Mouse (Mus musculus): ENCODE data around the gene Add1.

DNA sequence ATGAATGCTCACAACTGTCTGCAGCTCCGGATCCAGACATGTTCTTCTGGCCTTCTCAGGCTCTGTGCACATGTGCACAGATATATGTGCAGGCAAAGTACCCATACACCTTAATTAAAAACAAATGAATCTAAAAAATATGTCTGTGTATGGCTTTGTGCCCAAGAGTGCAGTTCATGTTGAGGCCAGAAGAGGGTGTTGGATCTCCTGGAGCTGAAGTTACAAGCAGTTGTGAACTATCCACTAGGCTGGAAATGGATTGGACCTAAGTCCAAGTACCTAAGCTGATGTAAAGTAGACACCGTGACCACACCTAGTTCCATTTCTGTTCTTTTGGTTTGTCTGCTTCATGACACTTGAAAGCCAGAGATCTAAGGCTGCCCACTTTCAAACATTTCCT, 96.0 kb downstream of the Add1 start:
- no peak for TF ChIP-seq CTCF (IDR thresholded peaks at IDR 0.05; ENCODE audit: extremely low read depth, insufficient read depth, low read length)
- TF ChIP-seq POLR2A (IDR thresholded peaks at IDR 0.05; ENCODE audit: extremely low read depth, insufficient read depth, low read length): no peak
